Mouse (Mus musculus): Measurements from ENCODE around the gene Mycl. TPM values are rescaled to one million over a fixed set of nuclear protein-coding genes. Genes with fewer than 3 reads are reported as not detected.

The Mycl gene
- polyA plus RNA-seq, 1 experiment from 2014 or later: 13.0 TPM

DNA sequence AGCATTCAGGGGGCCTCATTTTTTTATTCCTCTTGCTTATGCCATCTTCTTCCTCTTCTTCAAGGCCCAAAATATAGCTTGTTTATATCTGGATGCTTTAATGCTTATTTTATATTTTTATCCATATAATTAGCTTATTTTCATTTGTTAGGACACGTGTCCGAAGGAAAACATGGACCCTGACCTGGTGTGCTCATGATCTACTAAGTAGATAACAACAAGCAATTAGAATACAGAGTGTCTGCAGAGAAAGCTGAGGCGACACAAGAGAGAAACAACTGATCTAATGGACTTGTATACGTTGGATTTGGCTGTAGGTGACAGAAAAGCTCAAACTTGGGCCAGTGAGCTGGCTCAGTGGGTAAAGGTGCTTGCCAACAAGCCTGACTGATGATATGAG lies 18.6 kb upstream of the Mycl start:
- Histone ChIP-seq H3K27me3 (ENCODE audit: control insufficient read depth, insufficient read depth, low read length) (no peaks in the 10 kb centered on the region), H3K27ac (ENCODE audit: low read length) (no peak overlapping the region), H3K36me3 (ENCODE audit: control insufficient read depth, insufficient read depth, low read length) (no peaks in the 10 kb centered on the region), H3K4me2 (ENCODE audit: low read depth, low read length) (no peak overlapping the region), H3K4me3 (replicated peaks; ENCODE audit: low read length) (no peak overlapping the region), H3K9me3 (replicated peaks; ENCODE audit: control insufficient read depth, low read length) (no peaks in the 10 kb centered on the region), H3K4me1 (ENCODE audit: control insufficient read depth, insufficient read depth, low read length) (no peaks in the 10 kb centered on the region), H3K9ac (ENCODE audit: low read length) (no peak overlapping the region)
- 69% methylated on average over 4 of the region's 4 CpGs for WGBS
- ATAC-seq (ENCODE audit: insufficient read depth, low FRiP score): no peak

DNA sequence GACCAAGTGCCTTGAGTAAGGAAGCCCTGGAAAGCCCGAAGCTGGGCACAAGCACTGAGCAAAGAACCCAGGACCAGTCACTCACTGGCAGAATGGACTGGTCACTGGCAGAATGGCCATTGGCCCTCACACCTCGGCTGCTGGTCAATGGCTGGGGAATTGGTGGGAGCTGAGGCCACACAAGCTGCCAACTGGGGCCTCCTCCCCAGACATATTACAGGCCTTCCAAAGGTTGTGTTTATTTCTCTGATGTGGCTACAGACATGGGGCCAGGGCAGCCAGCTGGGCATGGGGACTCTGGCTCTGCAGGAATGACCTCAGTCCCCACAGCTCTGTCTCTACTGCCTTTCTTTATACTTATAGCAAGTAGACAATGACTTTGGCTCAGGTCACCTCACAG lies 16.6 kb upstream of the Mycl start:
- no peak overlapping the region for H3K4me2 ChIP-seq (ENCODE audit: low read depth, low read length)
- 78% methylated on average over 2 of the region's 2 CpGs for WGBS
- no peak overlapping the region for H3K4me3 ChIP-seq (replicated peaks; ENCODE audit: low read length)
- H3K4me1 ChIP-seq (ENCODE audit: control insufficient read depth, insufficient read depth, low read length): peaks cover 4% of the 10 kb centered on the region; the same call in 1 of the 2 replicates
- no peaks in the 10 kb centered on the region for H3K36me3 ChIP-seq (ENCODE audit: control insufficient read depth, insufficient read depth, low read length)
- ATAC-seq (ENCODE audit: insufficient read depth, low FRiP score): no peak
- peaks cover 10% of the 10 kb centered on the region for H3K27me3 ChIP-seq (ENCODE audit: control insufficient read depth, insufficient read depth, low read length)
- H3K9me3 ChIP-seq (replicated peaks; ENCODE audit: control insufficient read depth, low read length): no peaks in the 10 kb centered on the region
- no peak overlapping the region for H3K9ac ChIP-seq (ENCODE audit: low read length)
- H3K27ac ChIP-seq (ENCODE audit: low read length): no peak overlapping the region

DNA sequence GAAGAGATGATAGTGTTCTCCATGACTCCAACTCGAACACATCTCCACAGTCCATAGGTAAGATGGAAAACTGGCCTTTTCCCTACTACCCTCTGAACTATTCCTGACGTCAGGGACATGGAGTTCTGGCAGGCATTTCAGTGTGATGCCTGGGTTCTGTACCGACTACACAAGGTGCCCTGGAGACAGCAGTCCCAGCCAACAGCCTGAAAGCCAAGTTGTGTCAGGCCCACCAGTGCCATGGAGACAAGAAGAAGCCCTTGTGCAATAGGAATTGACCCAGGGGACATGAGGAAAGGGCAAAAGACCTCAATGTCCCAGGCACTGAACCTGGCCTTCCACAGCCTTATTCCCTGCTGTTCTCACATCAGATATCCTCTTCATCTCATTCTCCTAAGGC lies 15.6 kb upstream of the Mycl start:
- H3K27ac ChIP-seq (ENCODE audit: low read length): no peak overlapping the region
- no peak for ATAC-seq (ENCODE audit: insufficient read depth, low FRiP score)

DNA sequence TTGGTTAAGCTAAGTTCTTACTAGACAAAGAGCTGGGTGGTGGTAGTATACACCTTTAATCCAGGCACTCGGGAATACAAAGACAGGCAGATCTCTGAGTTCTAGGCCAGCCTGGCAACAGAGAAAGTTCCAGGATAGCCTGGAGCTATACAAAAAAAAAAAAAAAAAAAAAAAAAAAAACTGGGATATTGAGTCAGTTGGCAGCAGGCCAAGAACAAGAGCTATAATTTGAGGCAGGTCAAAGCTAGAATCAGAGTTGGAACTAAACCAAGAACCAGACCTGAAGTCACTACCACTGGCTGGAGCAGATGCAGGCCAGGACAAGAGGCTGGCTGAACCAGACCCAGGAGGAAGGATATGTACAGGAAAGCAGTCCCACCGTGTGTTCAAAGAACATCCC lies 14.8 kb upstream of the Mycl start:
- peak; percentile 69; the same call in 1 of the 2 replicates for ATAC-seq (ENCODE audit: insufficient read depth, low FRiP score)
- H3K9ac ChIP-seq (ENCODE audit: low read length): no peak overlapping the region
- H3K27me3 ChIP-seq (ENCODE audit: control insufficient read depth, insufficient read depth, low read length): peaks cover 13% of the 10 kb centered on the region
- H3K27ac ChIP-seq (ENCODE audit: low read length): peak overlapping the region; percentile 29; the same call in 1 of the 2 replicates
- no peak overlapping the region for H3K4me2 ChIP-seq (ENCODE audit: low read depth, low read length)
- no peak overlapping the region for H3K4me3 ChIP-seq (replicated peaks; ENCODE audit: low read length)
- no peaks in the 10 kb centered on the region for H3K9me3 ChIP-seq (replicated peaks; ENCODE audit: control insufficient read depth, low read length)
- peaks cover 4% of the 10 kb centered on the region; the same call in 1 of the 2 replicates for H3K4me1 ChIP-seq (ENCODE audit: control insufficient read depth, insufficient read depth, low read length)
- WGBS: 53% methylated on average over 2 of the region's 2 CpGs
- H3K36me3 ChIP-seq (ENCODE audit: control insufficient read depth, insufficient read depth, low read length): no peaks in the 10 kb centered on the region

More for the DNA sequence above, 15.6 kb upstream of the Mycl start:
- Histone ChIP-seq H3K4me1 (ENCODE audit: control insufficient read depth, insufficient read depth, low read length) (peaks cover 4% of the 10 kb centered on the region; the same call in 1 of the 2 replicates), H3K9me3 (replicated peaks; ENCODE audit: control insufficient read depth, low read length) (no peaks in the 10 kb centered on the region), H3K36me3 (ENCODE audit: control insufficient read depth, insufficient read depth, low read length) (no peaks in the 10 kb centered on the region), H3K4me2 (ENCODE audit: low read depth, low read length) (no peak overlapping the region), H3K27me3 (ENCODE audit: control insufficient read depth, insufficient read depth, low read length) (peaks cover 13% of the 10 kb centered on the region), H3K4me3 (replicated peaks; ENCODE audit: low read length) (no peak overlapping the region), H3K9ac (ENCODE audit: low read length) (no peak overlapping the region)
- 76% methylated on average over 3 of the region's 3 CpGs for WGBS

DNA sequence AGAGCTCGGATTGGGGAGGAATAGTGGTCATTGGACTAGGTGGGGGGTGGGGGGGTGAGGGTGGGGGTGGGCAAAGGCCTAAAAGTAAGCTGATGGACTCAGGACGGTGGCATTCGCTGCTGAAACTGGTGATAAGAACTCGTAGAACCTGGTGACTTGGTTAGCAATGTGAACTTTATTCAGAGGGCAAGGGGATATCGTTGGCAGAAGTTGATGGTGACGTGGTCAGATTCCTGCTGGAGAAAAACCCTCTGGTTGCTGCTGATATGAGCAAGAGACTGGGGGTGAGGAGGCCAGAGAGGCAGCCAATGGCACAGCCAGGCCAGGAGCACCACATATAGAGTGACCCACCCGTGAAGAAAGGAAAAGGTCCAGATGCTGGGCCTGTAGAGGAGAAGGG lies 14.2 kb upstream of the Mycl start:
- WGBS: 74% methylated on average over 7 of the region's 7 CpGs
- H3K36me3 ChIP-seq (ENCODE audit: control insufficient read depth, insufficient read depth, low read length): no peaks in the 10 kb centered on the region
- H3K27ac ChIP-seq (ENCODE audit: low read length): peak overlapping the region; percentile 57; the same call in 1 of the 2 replicates
- peaks cover 13% of the 10 kb centered on the region for H3K27me3 ChIP-seq (ENCODE audit: control insufficient read depth, insufficient read depth, low read length)
- no peak overlapping the region for H3K9ac ChIP-seq (ENCODE audit: low read length)
- no peak for ATAC-seq (ENCODE audit: insufficient read depth, low FRiP score)
- no peak overlapping the region for H3K4me3 ChIP-seq (replicated peaks; ENCODE audit: low read length)
- peaks cover 4% of the 10 kb centered on the region; the same call in 1 of the 2 replicates for H3K4me1 ChIP-seq (ENCODE audit: control insufficient read depth, insufficient read depth, low read length)
- no peaks in the 10 kb centered on the region for H3K9me3 ChIP-seq (replicated peaks; ENCODE audit: control insufficient read depth, low read length)
- H3K4me2 ChIP-seq (ENCODE audit: low read depth, low read length): no peak overlapping the region

DNA sequence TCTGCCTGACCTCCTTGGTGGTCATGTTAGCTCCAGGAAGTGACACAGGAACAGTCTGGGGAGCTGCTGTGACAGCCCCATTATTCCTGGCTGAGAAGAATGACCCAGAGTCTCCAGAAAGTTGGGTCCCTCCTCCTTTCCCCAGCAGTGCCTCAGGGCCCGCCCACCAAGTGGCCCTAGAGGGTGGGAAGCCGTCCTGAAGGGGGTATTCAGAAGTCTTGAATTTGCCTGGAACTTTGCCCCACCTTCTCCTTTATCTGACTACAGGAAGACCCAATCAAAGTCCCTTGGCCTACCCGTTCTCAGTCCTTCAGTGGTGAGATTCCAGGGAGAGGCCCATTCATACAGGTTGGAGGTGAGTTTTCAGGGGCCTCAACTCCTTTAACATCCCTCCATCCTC lies 13.5 kb upstream of the Mycl start:
- Histone ChIP-seq H3K36me3 (ENCODE audit: control insufficient read depth, insufficient read depth, low read length) (no peaks in the 10 kb centered on the region), H3K4me2 (ENCODE audit: low read depth, low read length) (no peak overlapping the region), H3K9me3 (replicated peaks; ENCODE audit: control insufficient read depth, low read length) (no peaks in the 10 kb centered on the region), H3K27me3 (ENCODE audit: control insufficient read depth, insufficient read depth, low read length) (peaks cover 13% of the 10 kb centered on the region), H3K4me3 (replicated peaks; ENCODE audit: low read length) (no peak overlapping the region), H3K4me1 (ENCODE audit: control insufficient read depth, insufficient read depth, low read length) (peaks cover 4% of the 10 kb centered on the region; the same call in 1 of the 2 replicates), H3K27ac (ENCODE audit: low read length) (peak overlapping the region; percentile 57; the same call in 1 of the 2 replicates), H3K9ac (ENCODE audit: low read length) (no peak overlapping the region)
- no peak for ATAC-seq (ENCODE audit: insufficient read depth, low FRiP score)
- WGBS: 53% methylated on average over 3 of the region's 3 CpGs

DNA sequence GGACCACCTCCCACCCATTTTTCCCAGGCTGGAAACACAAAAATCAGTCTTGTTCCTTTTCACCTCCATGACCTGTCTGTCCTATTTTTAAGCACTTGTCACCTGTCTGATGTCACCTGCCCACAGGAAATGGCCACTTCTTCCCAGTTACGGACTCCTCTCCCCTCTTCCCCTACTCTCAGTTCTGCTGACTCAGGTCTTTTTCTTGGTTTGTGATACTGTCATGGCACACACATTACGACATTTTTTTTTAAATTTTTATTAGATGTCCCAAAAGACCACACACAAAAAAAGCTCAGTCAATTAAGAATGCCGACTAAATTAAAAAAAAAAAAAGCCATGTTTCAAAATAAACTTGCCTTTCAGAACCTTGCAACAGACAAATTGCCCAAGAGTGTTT lies 12.9 kb upstream of the Mycl start:
- ATAC-seq (ENCODE audit: insufficient read depth, low FRiP score): no peak
- H3K4me3 ChIP-seq (replicated peaks; ENCODE audit: low read length): no peak overlapping the region
- 85% methylated on average over 3 of the region's 3 CpGs for WGBS
- H3K9ac ChIP-seq (ENCODE audit: low read length): no peak overlapping the region
- H3K4me1 ChIP-seq (ENCODE audit: control insufficient read depth, insufficient read depth, low read length): peaks cover 4% of the 10 kb centered on the region; the same call in 1 of the 2 replicates
- H3K9me3 ChIP-seq (replicated peaks; ENCODE audit: control insufficient read depth, low read length): no peaks in the 10 kb centered on the region
- no peaks in the 10 kb centered on the region for H3K36me3 ChIP-seq (ENCODE audit: control insufficient read depth, insufficient read depth, low read length)
- peaks cover 13% of the 10 kb centered on the region for H3K27me3 ChIP-seq (ENCODE audit: control insufficient read depth, insufficient read depth, low read length)
- H3K27ac ChIP-seq (ENCODE audit: low read length): no peak overlapping the region
- H3K4me2 ChIP-seq (ENCODE audit: low read depth, low read length): no peak overlapping the region

DNA sequence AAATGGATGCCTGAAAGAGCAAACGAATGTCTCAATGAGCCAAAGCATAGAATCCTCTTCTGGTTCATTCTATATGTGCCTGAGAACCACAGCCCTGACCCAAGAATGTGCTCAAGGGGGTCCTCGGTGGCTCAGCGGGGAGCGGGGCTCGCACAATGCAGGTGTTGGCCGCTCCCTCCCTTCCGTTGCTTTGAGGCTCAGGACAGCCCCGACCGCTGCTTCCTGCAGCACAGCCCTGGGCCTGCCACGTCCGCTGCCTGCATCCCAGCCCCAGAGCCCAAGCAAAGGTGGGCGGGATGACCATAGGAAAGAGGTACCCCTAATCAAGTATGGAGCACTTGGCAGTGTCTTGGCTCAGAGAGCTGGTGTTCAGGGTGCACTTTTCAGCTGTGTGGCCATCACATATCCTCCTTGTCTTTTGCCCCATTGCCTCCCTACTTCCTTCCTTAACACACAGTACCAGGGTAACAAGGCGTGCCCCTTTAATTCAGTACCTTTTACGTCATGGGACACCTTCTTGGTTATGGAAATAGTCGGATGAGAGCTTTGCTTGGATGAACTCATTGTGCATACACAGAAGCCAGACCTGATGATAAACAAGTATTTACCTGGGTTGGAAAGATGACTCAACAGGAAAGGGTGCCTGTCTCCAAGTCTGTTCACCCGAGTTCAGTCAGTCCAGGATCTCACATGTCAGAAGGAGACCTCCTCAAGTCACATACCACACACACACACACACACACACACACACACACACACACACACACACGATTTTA lies 11.8 kb upstream of the Mycl start:
- no peak overlapping the region for H3K27ac ChIP-seq (ENCODE audit: low read length)
- H3K4me1 ChIP-seq (ENCODE audit: control insufficient read depth, insufficient read depth, low read length): peaks cover 4% of the 10 kb centered on the region; the same call in 1 of the 2 replicates
- no peak overlapping the region for H3K9ac ChIP-seq (ENCODE audit: low read length)
- no peak for ATAC-seq (ENCODE audit: insufficient read depth, low FRiP score)
- no peaks in the 10 kb centered on the region for H3K9me3 ChIP-seq (replicated peaks; ENCODE audit: control insufficient read depth, low read length)
- H3K4me3 ChIP-seq (replicated peaks; ENCODE audit: low read length): 0 out of 2 replicates have a peak overlapping the region, but pooled peaks have one; percentile 0
- 28% methylated on average over 17 of the region's 17 CpGs for WGBS
- no peaks in the 10 kb centered on the region for H3K36me3 ChIP-seq (ENCODE audit: control insufficient read depth, insufficient read depth, low read length)
- peaks cover 13% of the 10 kb centered on the region for H3K27me3 ChIP-seq (ENCODE audit: control insufficient read depth, insufficient read depth, low read length)
- H3K4me2 ChIP-seq (ENCODE audit: low read depth, low read length): peak overlapping the region; percentile 14; the same call in 1 of the 2 replicates

DNA sequence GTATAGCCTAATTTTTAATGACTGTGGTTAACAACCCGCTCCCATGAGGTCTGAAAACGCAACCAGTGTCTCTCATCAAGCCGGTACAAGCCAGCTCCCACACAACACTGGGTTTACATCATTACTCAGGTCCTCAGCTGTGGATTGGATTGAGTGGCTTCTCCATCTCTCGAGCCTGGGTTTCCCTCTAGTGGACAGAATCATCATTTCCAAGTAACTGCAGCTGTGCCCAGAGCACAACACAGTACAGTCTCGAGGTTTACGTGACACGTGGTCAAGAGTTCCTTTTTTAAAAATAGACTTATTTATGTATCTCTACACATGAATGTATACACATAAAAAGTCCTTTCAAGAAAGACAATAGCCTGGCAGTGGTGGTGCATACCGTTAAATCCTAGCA lies 10.3 kb upstream of the Mycl start:
- Histone ChIP-seq H3K9me3 (replicated peaks; ENCODE audit: control insufficient read depth, low read length) (no peaks in the 10 kb centered on the region), H3K4me3 (replicated peaks; ENCODE audit: low read length) (no peak overlapping the region), H3K4me2 (ENCODE audit: low read depth, low read length) (no peak overlapping the region), H3K9ac (ENCODE audit: low read length) (no peak overlapping the region), H3K36me3 (ENCODE audit: control insufficient read depth, insufficient read depth, low read length) (no peaks in the 10 kb centered on the region), H3K27me3 (ENCODE audit: control insufficient read depth, insufficient read depth, low read length) (peaks cover 13% of the 10 kb centered on the region), H3K27ac (ENCODE audit: low read length) (no peak overlapping the region), H3K4me1 (ENCODE audit: control insufficient read depth, insufficient read depth, low read length) (peaks cover 4% of the 10 kb centered on the region; the same call in 1 of the 2 replicates)
- ATAC-seq (ENCODE audit: insufficient read depth, low FRiP score): peak; percentile 78
- 28% methylated on average over 8 of the region's 8 CpGs for WGBS
